Mouse (Mus musculus) MEL (cell line): ENCODE measurements around the gene Impad1.

Experiments used
- CTCF ChIP-seq, 3 experiments: IDR thresholded peaks in 2 of 3; conservative IDR thresholded peaks in 1 of 3; 2 replicates each; pipeline ENCODE4 v1.5.1; 2011 to 2012; ENCODE audit warnings: low read length in 3 of 3, low read depth in 2 of 3, mild to moderate bottlenecking in 2 of 3, improper control_type of control experiment in 1 of 3, inconsistent platforms in 1 of 3, mixed read lengths in 1 of 3, moderate library complexity in 1 of 3; ENCODE audit not compliant: control insufficient read depth in 1 of 3, insufficient read depth in 1 of 3, poor library complexity in 1 of 3, severe bottlenecking in 1 of 3
- JUND ChIP-seq: IDR thresholded peaks from 2 replicates; pipeline ENCODE4 v1.6.1; 2011; ENCODE audit warnings: low read depth, mild to moderate bottlenecking, improper control_type of control experiment, low read length
- POLR2A ChIP-seq, 2 experiments: IDR thresholded peaks; 2 replicates each; pipeline ENCODE4 v1.6.1; 2011 to 2012; ENCODE audit warnings: low read length in 2 of 2, mild to moderate bottlenecking in 2 of 2, control low read depth in 1 of 2, improper control_type of control experiment in 1 of 2, low read depth in 1 of 2, moderate library complexity in 1 of 2; ENCODE audit not compliant: control insufficient read depth in 1 of 2, insufficient read depth in 1 of 2, poor library complexity in 1 of 2

GRCm38 (mm10) chr4:4771523-4772114, 21.5 kb downstream of the Impad1 start:
- no peak for TF ChIP-seq POLR2A (IDR thresholded peaks at IDR 0.05; ENCODE audit: control insufficient read depth in 1 of 2, insufficient read depth in 1 of 2, low read depth in 1 of 2, low read length in 2 of 2, poor library complexity in 1 of 2)
- TF ChIP-seq CTCF (IDR thresholded peaks at IDR 0.05 in 2 of 3, conservative IDR thresholded peaks at IDR 0.05 in 1 of 3; ENCODE audit: control insufficient read depth in 1 of 3, insufficient read depth in 1 of 3, low read depth in 2 of 3, low read length in 3 of 3, poor library complexity in 1 of 3, severe bottlenecking in 1 of 3), result peak; percentile 17 to 58 (median 31); a peak in 4 of 6 replicates
- no peak for TF ChIP-seq JUND
